Mouse (Mus musculus) retina, adult 2 months (tissue): Measurements from ENCODE around the gene Gosr1.
"Not testable (repeated sequence)": the region's sequence is repeated elsewhere in the genome, so short reads cannot be mapped to it uniquely, and the experiment has no call there.

ENCODE experiments used
- DNase-seq: peaks from one replicate; pipeline ENCODE4 v3.0.0-alpha.2; 2012; ENCODE audit warnings: low read depth, low spot score

Gene Gosr1

DNA sequence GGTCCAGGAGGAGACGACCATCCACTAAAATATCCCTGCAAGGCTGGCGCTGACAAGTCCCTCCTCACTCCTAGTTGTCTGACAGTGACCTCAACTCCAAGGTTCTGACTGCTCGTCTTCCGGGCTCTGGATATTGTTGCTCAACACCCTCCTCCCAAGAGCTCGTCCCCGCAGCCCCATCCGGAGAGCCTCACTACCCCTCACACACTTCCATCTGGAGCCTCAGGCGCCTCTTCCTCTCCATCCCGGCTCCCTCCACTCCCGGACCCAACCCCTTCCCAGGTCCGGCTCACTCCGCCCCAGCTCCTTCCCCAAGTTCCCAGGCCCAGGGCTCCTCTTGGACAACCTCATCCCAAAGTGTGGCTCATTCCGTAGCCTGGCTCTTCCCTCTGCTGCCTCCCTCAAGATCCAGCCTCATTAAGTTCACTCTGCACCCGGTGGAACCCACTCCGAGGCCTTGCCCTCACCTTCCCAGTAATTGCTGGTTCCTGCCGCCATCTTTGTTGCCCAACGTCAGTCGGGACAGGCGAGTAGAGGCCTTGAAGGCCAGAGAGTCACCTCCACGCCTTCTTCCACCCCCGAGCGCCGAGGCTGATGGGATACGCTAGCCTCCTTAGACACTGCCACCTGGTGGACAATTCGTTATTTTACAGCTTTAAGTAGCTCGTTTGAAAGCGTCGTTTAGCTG lies at the start of gene Gosr1:
Gene Gosr1, minus strand, starts transcription at position 527 of the 688 bp plus-strand sequence.
- peak; percentile 93 for DNase-seq

DNA sequence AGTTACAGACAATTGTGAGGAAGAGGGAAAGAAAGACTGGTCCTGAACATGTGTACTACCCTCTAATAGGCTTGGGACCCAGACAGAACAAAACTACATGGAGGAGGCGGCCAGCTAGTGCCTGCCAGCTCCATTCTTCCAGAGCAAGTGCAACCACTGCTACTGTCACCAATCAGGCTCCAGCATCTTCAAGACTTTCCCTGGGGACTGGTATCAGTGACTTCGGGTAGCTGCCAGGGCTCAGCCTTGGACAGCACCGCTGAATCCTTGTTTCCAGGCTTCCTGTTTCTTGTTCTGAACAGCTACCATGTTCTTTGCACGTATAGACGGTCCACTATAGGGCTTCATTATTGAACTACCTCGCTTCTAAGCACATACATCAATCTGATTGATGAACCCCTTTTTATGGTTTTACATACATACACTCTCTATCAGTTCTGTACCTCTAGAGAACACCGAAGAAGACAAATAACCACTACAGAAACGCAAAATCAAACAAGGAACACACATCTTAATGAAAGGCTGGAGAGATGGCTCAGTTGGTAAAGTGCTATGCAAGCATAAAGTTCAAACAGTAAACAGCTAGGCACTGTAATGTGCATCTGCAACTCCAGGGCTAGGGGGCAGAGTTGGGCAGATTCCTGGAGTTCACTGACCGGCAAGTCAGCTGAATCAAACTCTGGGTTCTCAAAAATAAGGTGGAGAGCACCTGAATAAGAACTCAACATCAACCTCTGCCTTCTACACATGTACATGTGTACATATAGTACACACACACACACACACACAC lies 47.5 kb upstream of the Gosr1 start:
- DNase-seq: no peak

DNA sequence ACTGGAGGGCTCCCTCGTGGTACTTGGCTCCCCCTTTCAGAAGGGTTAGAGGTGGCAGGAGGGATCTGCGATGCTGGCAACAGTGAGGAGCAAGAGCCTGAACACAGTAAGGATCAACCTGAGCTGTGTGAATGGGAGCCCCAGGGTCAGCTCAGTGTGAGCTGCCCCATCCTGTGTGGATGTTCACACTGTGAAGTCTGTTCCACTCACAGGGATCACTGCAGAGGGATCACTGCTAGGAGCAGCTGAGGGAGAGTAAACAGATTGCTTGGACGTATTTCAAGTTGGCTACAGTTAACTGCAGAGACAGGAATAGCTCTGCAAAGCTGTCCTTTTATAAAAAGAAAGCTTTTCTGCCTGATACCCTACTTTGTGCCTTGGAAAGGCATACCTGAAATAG lies 46.1 kb upstream of the Gosr1 start:
- no peak for DNase-seq

DNA sequence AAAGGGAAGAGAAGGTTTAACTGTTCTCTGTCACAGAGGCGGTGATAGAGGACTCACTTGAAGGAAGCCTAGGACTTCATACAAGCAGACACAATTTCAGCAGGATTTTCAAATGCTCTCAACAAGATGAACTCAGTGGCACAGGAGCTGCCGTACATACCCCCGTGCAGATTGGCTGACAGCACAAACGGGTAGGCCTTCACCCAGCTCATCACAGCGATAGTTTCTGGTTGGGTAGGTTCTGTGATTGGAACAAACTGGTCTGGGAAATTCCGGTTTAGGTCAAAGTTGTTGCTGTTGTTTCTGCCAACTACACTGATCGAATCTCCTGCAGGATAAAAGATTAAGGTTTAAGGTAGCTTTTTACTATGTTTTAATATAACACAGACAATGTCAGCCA lies 45.2 kb upstream of the Gosr1 start:
- DNase-seq: no peak

DNA sequence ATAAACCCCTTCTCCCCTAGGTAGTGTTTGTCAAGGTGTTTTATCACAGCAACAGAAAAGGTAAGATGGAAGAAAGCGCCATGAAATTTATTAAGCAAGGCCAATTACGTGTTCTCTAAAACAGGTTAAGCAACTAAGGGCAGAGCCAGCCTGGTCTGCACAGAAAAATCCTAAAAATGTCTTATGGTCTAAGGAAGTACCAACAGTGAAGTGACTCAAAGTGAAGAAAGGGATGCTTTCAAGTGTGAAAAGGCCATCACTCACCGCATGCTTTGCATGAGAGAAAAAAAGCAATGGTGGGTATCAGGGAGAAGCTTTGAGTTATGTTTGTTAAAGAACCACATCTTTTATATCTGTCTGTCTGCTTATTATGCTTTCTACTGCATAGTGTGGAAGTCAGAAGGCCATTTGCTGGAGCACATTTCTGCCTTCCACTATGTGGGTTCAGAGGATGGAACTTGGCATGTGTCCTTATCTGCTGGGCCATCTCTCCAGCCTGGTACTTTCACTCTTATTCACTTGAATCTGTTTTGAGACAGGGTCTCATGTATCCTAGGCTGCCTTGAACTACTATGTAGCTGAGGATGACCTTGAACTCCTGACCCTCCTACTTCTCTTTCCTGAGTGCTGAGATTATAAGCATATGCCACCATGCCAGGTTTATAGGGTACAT lies 43.8 kb upstream of the Gosr1 start:
- no peak for DNase-seq

DNA sequence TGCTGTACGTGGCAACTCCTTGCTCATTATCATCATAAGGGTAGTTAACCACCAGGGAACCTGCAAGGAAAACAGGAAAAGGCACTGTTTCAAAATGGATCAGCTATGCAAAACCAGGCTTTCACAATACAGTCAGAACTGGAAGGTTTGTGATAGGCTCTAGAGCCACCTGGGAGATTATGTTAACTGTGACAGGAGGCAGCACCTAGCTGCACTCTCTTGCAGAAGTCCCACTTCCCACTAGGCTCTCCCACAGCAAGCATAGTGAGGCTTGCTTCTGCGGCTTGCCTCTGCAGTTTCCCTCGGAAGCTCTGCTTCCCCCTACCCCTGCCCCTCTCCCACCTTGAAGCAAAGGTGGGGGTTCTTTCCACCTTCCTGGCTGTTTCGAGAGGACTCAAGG lies 42.6 kb upstream of the Gosr1 start:
- no peak for DNase-seq

DNA sequence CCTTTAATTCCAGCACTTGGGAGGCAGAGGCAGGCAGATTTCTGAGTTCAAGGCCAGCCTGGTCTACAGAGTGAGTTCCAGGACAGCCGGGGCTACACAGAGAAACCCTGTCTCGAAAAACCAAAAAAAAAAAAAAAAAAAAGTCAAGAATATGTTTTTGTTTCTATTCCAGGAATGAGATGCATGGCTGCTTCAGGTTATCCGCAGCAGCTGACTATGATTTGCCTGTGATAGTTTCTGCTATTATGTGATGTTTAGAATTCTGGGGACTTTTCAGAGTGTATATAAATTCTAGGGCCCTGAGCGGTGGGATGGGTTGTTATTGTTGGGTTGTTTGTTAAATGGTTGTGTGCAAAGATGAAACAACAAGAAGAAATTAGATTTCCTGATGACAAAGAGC lies 41.7 kb upstream of the Gosr1 start:
- not testable (repeated sequence) for DNase-seq

DNA sequence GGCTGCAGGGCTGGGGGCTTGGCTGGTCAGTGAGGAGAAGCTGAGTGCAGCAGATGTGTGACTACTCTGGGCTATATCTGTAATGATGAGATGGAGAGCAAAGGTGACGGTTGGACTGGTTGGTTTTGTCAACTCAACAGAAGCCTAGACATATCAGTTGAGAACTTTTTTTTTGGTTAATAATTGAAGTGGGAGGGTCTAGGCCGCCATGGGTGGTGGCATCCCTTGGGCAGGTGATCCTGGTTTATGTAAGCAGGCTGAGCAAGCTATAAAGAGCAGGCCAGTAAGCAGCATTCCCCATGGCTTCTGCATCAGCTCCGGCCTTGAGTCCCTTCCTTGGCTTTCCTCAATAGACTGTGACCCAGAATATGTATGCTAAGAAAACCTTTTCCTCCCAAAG lies 39.9 kb upstream of the Gosr1 start:
- DNase-seq: no peak

DNA sequence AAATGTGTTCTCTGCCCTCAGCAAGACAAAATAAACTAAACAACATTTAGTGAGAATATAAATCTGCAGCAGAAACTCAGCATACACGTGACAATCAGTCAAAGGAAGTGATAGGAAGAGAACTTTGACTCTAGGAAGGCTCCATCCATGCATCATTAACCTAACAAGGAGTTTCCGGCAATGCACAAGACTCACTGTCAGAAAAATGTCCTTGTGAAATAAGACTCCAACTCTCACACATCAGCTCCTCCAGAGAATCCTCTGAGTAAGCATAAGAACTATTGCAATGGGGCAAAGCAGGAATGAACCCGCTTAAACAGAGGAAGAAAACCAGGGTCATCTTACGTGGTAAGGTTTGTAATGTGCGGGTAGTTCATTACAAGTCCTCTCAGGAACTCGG lies 33.9 kb upstream of the Gosr1 start:
- no peak for DNase-seq

DNA sequence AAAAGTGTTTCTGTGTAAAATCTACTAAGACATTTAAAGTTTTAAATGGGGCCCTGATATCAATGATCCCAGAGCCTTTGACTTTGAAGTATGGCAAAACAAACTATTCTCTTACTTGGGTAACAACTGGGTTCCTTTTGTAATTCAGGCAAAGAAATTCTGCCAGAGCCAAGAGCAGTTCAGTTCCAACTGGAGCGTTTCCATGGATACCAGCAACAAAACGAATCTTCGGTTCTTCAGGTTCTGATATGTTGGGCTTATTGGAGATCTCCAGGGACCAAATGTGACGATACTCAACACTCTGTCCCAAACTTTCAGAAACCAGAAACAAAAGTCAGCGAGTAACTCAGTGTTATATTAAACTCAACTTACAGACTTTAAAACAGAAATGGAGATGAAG lies 31.9 kb upstream of the Gosr1 start:
- DNase-seq: no peak

DNA sequence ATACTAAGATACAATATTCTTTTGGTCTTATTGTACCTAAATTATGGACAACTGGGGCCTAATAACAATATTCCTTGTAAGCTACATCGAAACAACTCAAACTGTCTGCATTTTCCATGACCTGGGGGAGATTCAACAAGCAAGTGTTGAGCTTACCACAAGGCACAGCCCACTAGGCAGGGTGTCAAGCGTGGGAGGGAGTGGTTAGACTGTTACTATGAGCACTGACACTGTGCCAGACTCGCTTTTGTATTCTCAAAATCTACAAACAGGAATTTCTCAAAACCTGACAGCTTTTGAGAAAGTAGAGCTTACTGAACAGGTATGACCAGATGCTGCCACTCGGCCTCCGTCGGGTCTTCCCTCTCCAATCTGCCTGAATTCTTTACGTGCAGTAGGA lies 28.0 kb upstream of the Gosr1 start:
- DNase-seq: no peak

DNA sequence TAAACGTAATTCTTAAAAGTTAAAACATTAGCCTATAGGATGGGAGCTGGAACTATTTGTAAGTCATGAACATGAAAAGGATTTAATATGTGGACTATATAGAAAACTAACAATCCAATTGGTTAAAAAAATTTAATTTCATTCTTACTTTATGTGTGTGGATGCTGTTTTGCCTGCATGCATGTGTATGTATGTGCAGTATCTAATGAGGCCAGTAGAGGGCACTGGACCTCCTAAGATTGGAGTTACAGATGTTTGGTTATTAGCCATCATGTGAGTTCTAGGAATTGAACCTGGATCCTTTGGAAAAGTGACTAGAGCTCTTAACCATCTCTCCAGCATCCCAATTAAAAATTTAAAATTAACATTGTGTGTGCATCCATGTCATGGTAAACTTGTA lies 25.9 kb upstream of the Gosr1 start:
- peak; percentile 53 for DNase-seq

DNA sequence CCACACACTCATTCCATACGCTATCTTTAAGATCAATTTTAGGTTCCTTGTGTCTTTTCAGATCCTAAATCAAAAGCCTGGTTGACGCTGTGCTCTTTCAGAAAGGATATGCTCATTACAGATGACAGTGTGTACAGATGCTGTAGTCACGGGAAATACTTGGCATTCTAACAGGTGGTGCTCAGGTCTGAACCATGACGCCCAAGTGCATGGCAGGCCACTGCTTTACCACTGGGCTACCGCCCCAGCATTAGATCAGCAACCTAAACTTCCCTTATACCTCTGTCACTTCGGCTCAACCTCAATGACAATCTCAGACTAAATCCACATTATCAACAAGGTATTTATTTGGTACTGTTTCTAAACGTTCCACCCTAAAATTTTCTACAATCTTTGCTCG lies 12.2 kb upstream of the Gosr1 start:
- no peak for DNase-seq

DNA sequence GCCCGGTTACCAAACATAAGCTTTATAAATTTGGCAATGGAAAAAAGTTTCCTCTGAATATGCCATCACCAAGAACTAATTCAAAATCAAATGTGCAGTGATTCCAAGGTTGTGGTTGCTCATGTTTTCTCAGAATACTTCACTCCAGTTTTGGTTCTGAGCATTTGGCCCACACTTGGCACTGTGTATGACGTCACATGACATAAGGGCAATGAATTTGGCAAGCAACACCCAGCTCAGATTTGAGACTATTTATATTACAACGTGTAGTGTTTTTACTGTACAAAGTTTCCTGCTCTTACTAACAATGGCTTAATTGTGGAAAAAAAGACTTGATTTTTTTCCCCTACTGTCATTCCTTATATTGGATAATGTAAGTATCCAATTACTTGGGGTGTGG lies 10.4 kb upstream of the Gosr1 start:
- no peak for DNase-seq

DNA sequence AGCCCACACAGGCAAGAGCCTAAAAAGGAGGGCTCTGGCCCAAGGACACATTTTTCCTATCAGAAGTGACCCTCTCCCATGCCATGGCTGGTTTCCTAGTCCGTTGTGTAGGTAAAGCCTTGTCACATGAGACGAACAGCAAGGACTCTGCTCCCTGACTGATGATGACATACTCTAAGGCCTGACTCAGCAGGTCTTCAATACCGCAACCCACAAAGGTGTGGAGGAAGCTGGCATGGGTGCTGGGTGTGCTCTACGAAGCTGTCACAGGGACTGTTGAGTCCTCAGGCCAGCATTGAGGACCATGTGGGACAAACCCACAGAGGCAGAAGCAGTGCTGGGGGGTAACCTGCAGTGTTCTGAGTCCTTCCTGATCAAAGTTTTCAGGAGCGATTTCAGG lies 7.2 kb upstream of the Gosr1 start:
- no peak for DNase-seq

DNA sequence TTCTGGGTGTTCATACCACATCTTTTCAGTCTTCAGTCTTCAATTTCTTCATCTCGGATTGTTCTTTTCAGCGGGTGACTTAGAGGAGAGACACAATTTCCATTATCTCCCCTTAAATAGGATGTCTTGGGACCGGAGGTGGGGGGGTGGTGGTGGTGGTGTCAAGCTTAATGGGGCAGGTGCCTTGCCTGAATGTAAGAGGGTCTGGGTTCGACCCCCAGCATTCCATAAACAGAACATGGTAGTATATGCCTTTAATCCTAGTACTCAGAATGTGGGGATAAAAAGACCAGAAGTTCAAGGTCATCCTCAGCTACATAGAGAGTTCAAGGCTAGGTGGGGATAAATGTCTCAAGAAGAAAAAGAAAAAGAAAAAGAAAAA lies 353 bp upstream of the Gosr1 start:
- DNase-seq: no peak

DNA sequence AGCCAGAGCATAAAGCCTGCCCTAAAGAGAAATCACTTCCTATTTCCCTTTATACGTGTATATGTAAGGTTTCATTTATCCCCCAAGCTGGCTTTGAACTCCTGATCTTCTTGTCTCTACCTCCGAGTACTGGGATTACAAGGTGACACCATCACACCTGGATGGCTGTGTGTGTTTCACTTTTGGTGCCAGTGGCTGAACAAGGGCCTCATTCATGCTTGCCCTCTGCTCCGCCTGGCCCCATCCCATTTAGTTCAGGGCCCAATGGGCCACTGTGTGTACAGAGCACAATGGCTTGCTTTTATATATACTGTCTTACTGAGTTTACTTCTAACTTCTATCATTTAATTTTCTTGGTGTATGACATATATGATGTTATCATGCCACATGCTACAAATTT lies 11.1 kb downstream of the Gosr1 start:
- DNase-seq: no peak

DNA sequence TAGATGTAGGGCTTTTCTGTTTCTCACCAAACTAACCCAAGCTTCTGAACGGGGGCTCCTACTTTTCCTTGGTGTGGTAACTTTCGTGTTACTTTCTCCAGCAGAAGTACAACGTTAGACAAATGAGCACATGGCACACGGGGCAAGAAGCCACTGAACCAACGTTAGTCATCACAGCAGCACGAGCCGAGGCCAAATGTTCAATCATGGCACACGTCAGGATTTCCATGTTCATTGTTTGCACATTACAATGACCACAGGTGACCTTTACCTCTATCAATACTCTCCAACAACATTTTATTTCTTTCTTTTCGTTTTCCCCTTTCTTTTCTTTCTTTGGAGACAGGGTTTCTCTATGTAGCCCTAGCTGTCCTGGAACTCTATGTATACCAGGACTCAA lies 14.6 kb downstream of the Gosr1 start:
- no peak for DNase-seq

DNA sequence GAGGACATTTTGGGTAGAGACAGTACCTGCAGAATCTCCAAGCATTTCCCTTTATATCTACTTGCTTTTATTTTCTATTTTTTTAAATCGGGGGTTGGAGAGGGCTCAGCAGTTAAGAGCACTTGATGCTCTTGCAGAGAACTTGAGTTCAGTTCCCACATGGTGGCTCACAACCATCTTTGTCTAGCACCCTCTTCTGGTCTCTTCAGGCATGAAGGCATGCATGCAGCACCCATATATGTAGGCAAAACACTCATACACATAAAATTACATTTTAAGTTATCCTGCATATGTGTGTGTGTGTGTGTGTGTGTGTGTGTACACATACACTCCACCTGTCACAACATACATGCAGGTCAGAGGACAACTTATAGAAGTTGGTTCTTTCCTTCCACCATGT lies 17.5 kb downstream of the Gosr1 start:
- no peak for DNase-seq

DNA sequence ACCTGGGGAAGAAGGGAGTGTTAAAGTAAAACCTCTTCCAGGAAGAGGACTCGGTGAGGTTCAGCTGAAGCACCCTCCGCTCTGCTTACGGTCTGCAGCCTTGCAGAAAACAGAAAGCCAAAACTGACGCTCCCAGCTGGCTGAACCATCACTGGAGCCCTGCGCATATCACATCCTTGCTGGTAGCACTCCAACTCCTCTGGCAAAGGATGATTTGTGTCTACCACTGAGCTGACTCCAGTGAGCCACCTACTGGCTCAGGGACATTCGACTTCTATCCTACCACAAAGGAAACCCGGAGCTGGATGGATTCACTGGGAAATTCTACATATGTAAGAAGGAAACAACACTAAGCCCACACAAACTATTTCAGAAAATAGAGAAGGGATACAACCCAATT lies 18.8 kb downstream of the Gosr1 start:
- no peak for DNase-seq

DNA sequence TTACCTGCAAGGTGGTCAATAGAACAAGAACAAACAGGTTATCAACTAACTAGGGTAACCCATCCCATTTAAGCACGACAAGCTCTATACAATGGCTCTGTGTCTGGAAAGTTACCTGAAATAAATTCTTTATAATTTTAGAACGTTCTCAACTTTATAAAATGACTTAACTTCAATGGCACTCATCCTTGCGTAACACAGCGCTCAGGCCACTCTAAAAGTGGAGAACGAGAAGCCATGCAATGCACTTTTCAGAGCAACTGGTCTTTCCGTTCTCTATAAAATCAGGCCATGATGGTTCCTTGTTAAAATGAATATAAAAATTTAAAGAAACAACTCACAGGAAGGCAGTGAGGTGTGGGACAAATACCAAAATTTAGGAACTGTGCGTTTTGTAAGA lies 20.9 kb downstream of the Gosr1 start:
- DNase-seq: no peak

DNA sequence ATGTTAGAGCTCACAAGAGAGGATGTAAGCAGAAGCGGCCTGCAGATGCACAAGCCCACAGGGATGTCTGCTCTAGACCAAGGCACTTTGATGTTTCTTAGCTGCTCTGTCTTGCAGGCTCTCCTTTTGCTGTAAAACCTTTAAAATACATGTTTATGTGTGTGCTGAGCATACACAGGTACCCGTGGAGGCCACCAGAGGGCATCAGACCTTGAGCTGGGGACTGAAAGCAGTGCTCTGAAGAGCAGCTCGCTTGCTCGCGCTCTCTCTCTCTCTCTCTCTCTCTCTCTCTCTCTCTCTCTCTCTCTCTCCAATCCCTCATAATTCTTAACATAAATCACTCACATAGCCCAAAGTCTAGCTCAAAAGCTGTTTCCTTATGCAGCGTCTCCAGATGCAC lies 24.3 kb downstream of the Gosr1 start:
- no peak for DNase-seq

DNA sequence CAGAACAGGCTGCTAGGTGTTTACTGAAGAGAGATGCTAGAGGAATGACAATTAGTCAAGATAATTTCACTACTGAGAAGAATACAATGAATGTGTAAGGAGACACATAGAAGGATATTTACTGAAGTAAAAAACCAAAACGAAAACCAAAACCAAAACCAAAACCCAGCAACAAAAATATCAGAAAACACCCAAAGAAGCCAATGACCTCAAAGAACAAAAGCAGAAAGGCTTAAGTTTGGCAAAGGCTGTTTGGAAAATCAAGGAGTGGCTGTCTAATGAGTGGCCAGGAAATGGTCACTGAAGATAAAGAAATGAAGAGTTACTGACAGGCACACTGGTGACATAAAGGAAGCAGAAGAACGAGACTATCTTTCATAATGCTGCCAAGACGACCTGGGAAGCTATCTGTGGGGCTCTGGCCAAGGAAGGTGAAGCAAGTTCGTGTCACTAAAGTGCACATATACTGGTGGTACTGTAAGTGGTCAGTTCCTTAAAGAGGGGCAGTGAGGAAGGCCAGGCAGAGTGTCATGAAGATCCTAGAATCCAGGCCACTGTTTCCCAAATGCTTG lies 27.5 kb downstream of the Gosr1 start:
- DNase-seq: no peak
